Mouse (Mus musculus): ENCODE measurements around the gene Olfr883. TPM values are rescaled to one million over a fixed set of nuclear protein-coding genes. Genes with fewer than 3 reads are reported as not detected.

The Olfr883 gene
- not detected for polyA plus RNA-seq (2014; fragmentation: Illumina TruSeq; extraction: RNeasy Lipid Tissue Mini Kit (QIAGEN cat#74804); ENCODE audit: low read depth, low replicate concordance)

GRCm38 (mm10) chr9:38025508-38025907, at the start of gene Olfr883:
TSS of gene Olfr883 (plus strand) at chr9:38025808.

DNA sequence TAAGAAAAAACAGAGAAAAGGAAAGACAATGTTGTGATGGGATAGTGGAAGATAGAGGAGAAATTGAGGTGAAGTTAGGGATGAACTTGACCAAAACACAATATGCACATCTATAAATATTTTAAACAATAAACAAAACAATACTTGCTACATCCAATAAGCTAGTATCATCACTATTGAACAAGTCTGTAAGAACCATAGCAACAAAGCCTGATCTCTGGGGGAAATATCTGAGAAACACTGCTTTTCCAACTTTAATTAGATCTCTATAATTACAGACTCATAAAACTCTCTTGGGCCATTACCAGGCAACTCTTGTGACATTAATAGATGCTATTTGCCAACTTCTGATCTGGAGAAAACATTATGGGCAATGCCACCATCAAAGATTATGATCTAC, 34.1 kb upstream of the Olfr883 start, which contains the start of gene Olfr881:
Olfr881 (plus strand) TSS at position 301 of the 400 bp plus-strand sequence.

GRCm38 (mm10) chr9:38046255-38046654, 20.6 kb downstream of the Olfr883 start, which contains the start of gene Olfr884:
TSS of gene Olfr884 (plus strand) at chr9:38046555.

DNA sequence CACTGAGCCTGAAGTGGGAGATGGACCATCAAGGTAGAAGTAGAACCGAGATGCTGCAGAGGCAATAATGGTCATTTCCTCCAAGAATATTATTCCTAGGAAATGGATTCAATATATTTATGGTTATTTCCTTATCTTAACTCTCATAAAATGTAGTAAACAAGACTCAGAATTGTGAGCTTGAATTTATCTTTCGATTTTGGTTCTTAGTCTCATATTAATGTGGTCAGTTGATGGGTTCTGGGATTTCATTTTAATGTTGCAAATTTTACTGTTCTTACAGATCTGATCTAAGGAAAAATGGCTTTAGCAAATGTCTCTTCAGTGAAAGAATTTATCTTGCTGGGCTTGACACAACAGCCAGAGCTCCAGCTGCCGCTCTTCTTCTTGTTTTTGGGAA, 35.4 kb downstream of the Olfr883 start, which contains the start of gene Olfr885:
Olfr885 (plus strand) TSS at position 301 of the 400 bp plus-strand sequence.

Other genes starting within 250 kb of the Olfr883 start
- not detected for gene Olfr876, start 222.8 kb upstream of the Olfr883 start, polyA plus RNA-seq (2014; fragmentation: Illumina TruSeq; extraction: RNeasy Lipid Tissue Mini Kit (QIAGEN cat#74804); ENCODE audit: low read depth, low replicate concordance)
- gene Olfr877, start 171.5 kb upstream of the Olfr883 start, polyA plus RNA-seq (2014; fragmentation: Illumina TruSeq; extraction: RNeasy Lipid Tissue Mini Kit (QIAGEN cat#74804); ENCODE audit: low read depth, low replicate concordance): not detected
- gene Olfr145, start 129.1 kb upstream of the Olfr883 start, polyA plus RNA-seq (2014; fragmentation: Illumina TruSeq; extraction: RNeasy Lipid Tissue Mini Kit (QIAGEN cat#74804); ENCODE audit: low read depth, low replicate concordance): not detected
- gene Olfr878, start 108.0 kb upstream of the Olfr883 start, polyA plus RNA-seq (2014; fragmentation: Illumina TruSeq; extraction: RNeasy Lipid Tissue Mini Kit (QIAGEN cat#74804); ENCODE audit: low read depth, low replicate concordance): not detected
- gene Olfr881, start 34.0 kb upstream of the Olfr883 start, polyA plus RNA-seq (2014; fragmentation: Illumina TruSeq; extraction: RNeasy Lipid Tissue Mini Kit (QIAGEN cat#74804); ENCODE audit: low read depth, low replicate concordance): not detected
- not detected for gene Olfr884, start 20.7 kb downstream of the Olfr883 start, polyA plus RNA-seq (2014; fragmentation: Illumina TruSeq; extraction: RNeasy Lipid Tissue Mini Kit (QIAGEN cat#74804); ENCODE audit: low read depth, low replicate concordance)
- not detected for gene Olfr885, start 35.5 kb downstream of the Olfr883 start, polyA plus RNA-seq (2014; fragmentation: Illumina TruSeq; extraction: RNeasy Lipid Tissue Mini Kit (QIAGEN cat#74804); ENCODE audit: low read depth, low replicate concordance)
- not detected for gene Olfr887, start 58.3 kb downstream of the Olfr883 start, polyA plus RNA-seq (2014; fragmentation: Illumina TruSeq; extraction: RNeasy Lipid Tissue Mini Kit (QIAGEN cat#74804); ENCODE audit: low read depth, low replicate concordance)
- gene Olfr888, start 82.3 kb downstream of the Olfr883 start, polyA plus RNA-seq (2014; fragmentation: Illumina TruSeq; extraction: RNeasy Lipid Tissue Mini Kit (QIAGEN cat#74804); ENCODE audit: low read depth, low replicate concordance): not detected
- gene Olfr889, start 89.4 kb downstream of the Olfr883 start, polyA plus RNA-seq (2014; fragmentation: Illumina TruSeq; extraction: RNeasy Lipid Tissue Mini Kit (QIAGEN cat#74804); ENCODE audit: low read depth, low replicate concordance): not detected
- not detected for gene Olfr890, start 116.7 kb downstream of the Olfr883 start, polyA plus RNA-seq (2014; fragmentation: Illumina TruSeq; extraction: RNeasy Lipid Tissue Mini Kit (QIAGEN cat#74804); ENCODE audit: low read depth, low replicate concordance)
- gene Olfr891, start 155.0 kb downstream of the Olfr883 start, polyA plus RNA-seq (2014; fragmentation: Illumina TruSeq; extraction: RNeasy Lipid Tissue Mini Kit (QIAGEN cat#74804); ENCODE audit: low read depth, low replicate concordance): not detected
- gene Olfr893, start 182.6 kb downstream of the Olfr883 start, polyA plus RNA-seq (2014; fragmentation: Illumina TruSeq; extraction: RNeasy Lipid Tissue Mini Kit (QIAGEN cat#74804); ENCODE audit: low read depth, low replicate concordance): not detected
- not detected for gene Olfr894, start 192.2 kb downstream of the Olfr883 start, polyA plus RNA-seq (2014; fragmentation: Illumina TruSeq; extraction: RNeasy Lipid Tissue Mini Kit (QIAGEN cat#74804); ENCODE audit: low read depth, low replicate concordance)
- gene Olfr143, start 227.0 kb downstream of the Olfr883 start, polyA plus RNA-seq (2014; fragmentation: Illumina TruSeq; extraction: RNeasy Lipid Tissue Mini Kit (QIAGEN cat#74804); ENCODE audit: low read depth, low replicate concordance): not detected
- not detected for gene Olfr895, start 242.0 kb downstream of the Olfr883 start, polyA plus RNA-seq (2014; fragmentation: Illumina TruSeq; extraction: RNeasy Lipid Tissue Mini Kit (QIAGEN cat#74804); ENCODE audit: low read depth, low replicate concordance)